Mouse (Mus musculus): ENCODE data around the gene Gpd1l. TPM values are rescaled to one million over a fixed set of nuclear protein-coding genes. Genes with fewer than 3 reads are reported as not detected.

Gene Gpd1l
- polyA plus RNA-seq, 1 experiment from 2014 or later: 13.3 TPM

GRCm38 (mm10) chr9:114887699-114888098, 46.1 kb downstream of the Gpd1l start:
- 87% methylated on average over 3 of the region's 3 CpGs for WGBS (ENCODE audit: insufficient replicate concordance)
- no peak for ATAC-seq (replicated peaks; ENCODE audit: insufficient number of reproducible peaks, low FRiP score, low TSS enrichment)
- H3K27me3 ChIP-seq (ENCODE audit: control insufficient read depth, insufficient read depth, low read length): no peaks in the 10 kb centered on the region
- H3K9me3 ChIP-seq (replicated peaks; ENCODE audit: control insufficient read depth, low read length): no peaks in the 10 kb centered on the region
- H3K4me1 ChIP-seq (ENCODE audit: control insufficient read depth, insufficient read depth, low read length): no peaks in the 10 kb centered on the region
- H3K4me3 ChIP-seq (ENCODE audit: low read depth, low read length): no peak overlapping the region
- no peak overlapping the region for H3K4me2 ChIP-seq
- H3K36me3 ChIP-seq (ENCODE audit: control insufficient read depth, insufficient read depth, low read length): no peaks in the 10 kb centered on the region
- no peak overlapping the region for H3K9ac ChIP-seq (ENCODE audit: low read depth, low read length)
- no peak overlapping the region for H3K27ac ChIP-seq (ENCODE audit: low read depth, low read length)

DNA sequence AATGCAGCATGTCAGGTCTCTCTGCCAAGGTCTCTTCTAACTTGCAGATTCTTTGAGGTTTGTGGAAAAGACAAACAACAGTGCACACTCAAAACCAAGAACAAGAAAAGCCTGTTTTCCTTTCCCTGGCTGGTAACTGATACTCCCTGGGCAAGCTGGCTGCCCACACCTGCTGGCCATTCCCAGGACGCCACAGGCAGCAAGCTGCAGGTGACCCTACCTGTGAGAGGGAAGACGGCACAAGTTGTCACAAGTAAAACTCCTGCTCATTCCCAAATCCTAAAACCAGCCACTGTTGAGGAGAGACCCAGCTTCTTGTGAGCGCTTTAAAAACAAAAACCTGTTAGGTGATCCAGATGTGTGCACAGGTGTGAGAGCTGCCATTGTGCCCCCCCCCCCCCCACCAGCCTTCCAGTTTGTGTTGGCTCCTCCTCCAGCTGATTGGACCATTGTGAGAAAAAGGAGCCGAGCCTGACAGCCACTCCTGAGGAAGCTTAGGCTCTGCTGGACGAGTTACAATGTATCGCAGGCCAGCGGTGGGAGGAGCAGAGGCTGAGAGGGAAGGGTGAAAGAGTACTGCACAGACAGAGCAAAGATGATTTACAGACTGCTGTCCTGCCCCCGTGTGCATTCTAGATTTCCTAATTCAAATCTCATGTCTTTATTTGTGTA, 47.7 kb downstream of the Gpd1l start:
- H3K9me3 ChIP-seq (replicated peaks; ENCODE audit: control insufficient read depth, low read length): no peaks in the 10 kb centered on the region
- H3K27me3 ChIP-seq (ENCODE audit: control insufficient read depth, insufficient read depth, low read length): no peaks in the 10 kb centered on the region
- 27% methylated on average over 8 of the region's 8 CpGs for WGBS (ENCODE audit: insufficient replicate concordance)
- no peak overlapping the region for H3K4me3 ChIP-seq (ENCODE audit: low read depth, low read length)
- H3K4me2 ChIP-seq: no peak overlapping the region
- no peak overlapping the region for H3K27ac ChIP-seq (ENCODE audit: low read depth, low read length)
- H3K4me1 ChIP-seq (ENCODE audit: control insufficient read depth, insufficient read depth, low read length): no peaks in the 10 kb centered on the region
- no peaks in the 10 kb centered on the region for H3K36me3 ChIP-seq (ENCODE audit: control insufficient read depth, insufficient read depth, low read length)
- H3K9ac ChIP-seq (ENCODE audit: low read depth, low read length): no peak overlapping the region
- 0 out of 2 replicates have a peak, but pooled peaks have one; percentile 22 for ATAC-seq (replicated peaks; ENCODE audit: insufficient number of reproducible peaks, low FRiP score, low TSS enrichment)

GRCm38 (mm10) chr9:114885564-114885963, 48.2 kb downstream of the Gpd1l start:
- Histone ChIP-seq H3K36me3 (ENCODE audit: control insufficient read depth, insufficient read depth, low read length) (no peaks in the 10 kb centered on the region), H3K4me2 (no peak overlapping the region), H3K4me1 (ENCODE audit: control insufficient read depth, insufficient read depth, low read length) (no peaks in the 10 kb centered on the region), H3K27me3 (ENCODE audit: control insufficient read depth, insufficient read depth, low read length) (no peaks in the 10 kb centered on the region), H3K9me3 (replicated peaks; ENCODE audit: control insufficient read depth, low read length) (no peaks in the 10 kb centered on the region), H3K27ac (ENCODE audit: low read depth, low read length) (no peak overlapping the region), H3K4me3 (ENCODE audit: low read depth, low read length) (no peak overlapping the region), H3K9ac (ENCODE audit: low read depth, low read length) (no peak overlapping the region)
- WGBS (ENCODE audit: insufficient replicate concordance): 78% methylated on average over 4 of the region's 4 CpGs
- no peak for ATAC-seq (replicated peaks; ENCODE audit: insufficient number of reproducible peaks, low FRiP score, low TSS enrichment)

DNA sequence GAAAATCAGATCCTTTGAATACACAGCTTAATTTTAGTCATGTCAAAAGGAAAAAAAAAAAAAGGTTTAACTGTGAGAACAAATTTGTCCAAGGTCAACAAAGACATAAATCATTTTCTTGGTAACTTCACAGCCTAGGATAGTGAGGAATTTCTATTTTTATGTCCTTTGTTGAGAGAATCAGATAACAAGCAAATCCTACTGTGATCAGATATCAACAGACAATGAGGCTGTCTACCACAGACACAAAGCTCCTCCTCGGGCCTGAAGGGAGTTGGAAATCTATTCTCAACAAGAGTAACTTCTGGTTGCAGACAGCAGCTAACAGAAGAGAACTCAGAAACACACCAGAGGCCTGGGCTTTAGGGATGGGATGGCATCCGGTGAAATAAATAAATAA, 51.8 kb downstream of the Gpd1l start:
- Histone ChIP-seq H3K36me3 (ENCODE audit: control insufficient read depth, insufficient read depth, low read length) (no peaks in the 10 kb centered on the region), H3K27me3 (ENCODE audit: control insufficient read depth, insufficient read depth, low read length) (no peaks in the 10 kb centered on the region), H3K27ac (ENCODE audit: low read depth, low read length) (no peak overlapping the region), H3K9me3 (replicated peaks; ENCODE audit: control insufficient read depth, low read length) (no peaks in the 10 kb centered on the region), H3K4me1 (ENCODE audit: control insufficient read depth, insufficient read depth, low read length) (no peaks in the 10 kb centered on the region), H3K9ac (ENCODE audit: low read depth, low read length) (no peak overlapping the region), H3K4me2 (no peak overlapping the region), H3K4me3 (ENCODE audit: low read depth, low read length) (no peak overlapping the region)
- 77% methylated on average over 2 of the region's 2 CpGs for WGBS (ENCODE audit: insufficient replicate concordance)
- no peak for ATAC-seq (replicated peaks; ENCODE audit: insufficient number of reproducible peaks, low FRiP score, low TSS enrichment)

- Histone ChIP-seq H3K9ac (ENCODE audit: low read depth, low read length) (no peak overlapping the region), H3K4me2 (no peak overlapping the region), H3K9me3 (replicated peaks; ENCODE audit: control insufficient read depth, low read length) (no peaks in the 10 kb centered on the region), H3K36me3 (ENCODE audit: control insufficient read depth, insufficient read depth, low read length) (no peaks in the 10 kb centered on the region), H3K4me1 (ENCODE audit: control insufficient read depth, insufficient read depth, low read length) (no peaks in the 10 kb centered on the region), H3K27ac (ENCODE audit: low read depth, low read length) (no peak overlapping the region), H3K27me3 (ENCODE audit: control insufficient read depth, insufficient read depth, low read length) (peaks cover 3% of the 10 kb centered on the region; the same call in 1 of the 2 replicates), H3K4me3 (ENCODE audit: low read depth, low read length) (no peak overlapping the region)
- WGBS (ENCODE audit: insufficient replicate concordance): 64% methylated on average over 11 of the region's 11 CpGs
- no peak for ATAC-seq (replicated peaks; ENCODE audit: insufficient number of reproducible peaks, low FRiP score, low TSS enrichment)
Measured at GRCm38 (mm10) chr9:114855327-114855726, 78.5 kb downstream of the Gpd1l start.

GRCm38 (mm10) chr9:114854686-114855085, 79.1 kb downstream of the Gpd1l start:
- H3K9ac ChIP-seq (ENCODE audit: low read depth, low read length): no peak overlapping the region
- no peak overlapping the region for H3K27ac ChIP-seq (ENCODE audit: low read depth, low read length)
- H3K36me3 ChIP-seq (ENCODE audit: control insufficient read depth, insufficient read depth, low read length): no peaks in the 10 kb centered on the region
- 69% methylated on average over 9 of the region's 9 CpGs for WGBS (ENCODE audit: insufficient replicate concordance)
- peaks cover 3% of the 10 kb centered on the region; the same call in 1 of the 2 replicates for H3K27me3 ChIP-seq (ENCODE audit: control insufficient read depth, insufficient read depth, low read length)
- H3K4me3 ChIP-seq (ENCODE audit: low read depth, low read length): no peak overlapping the region
- H3K4me2 ChIP-seq: no peak overlapping the region
- H3K9me3 ChIP-seq (replicated peaks; ENCODE audit: control insufficient read depth, low read length): no peaks in the 10 kb centered on the region
- ATAC-seq (replicated peaks; ENCODE audit: insufficient number of reproducible peaks, low FRiP score, low TSS enrichment): no peak
- no peaks in the 10 kb centered on the region for H3K4me1 ChIP-seq (ENCODE audit: control insufficient read depth, insufficient read depth, low read length)

GRCm38 (mm10) chr9:114853336-114853735, 80.5 kb downstream of the Gpd1l start:
- H3K4me1 ChIP-seq (ENCODE audit: control insufficient read depth, insufficient read depth, low read length): no peaks in the 10 kb centered on the region
- no peak overlapping the region for H3K9ac ChIP-seq (ENCODE audit: low read depth, low read length)
- no peaks in the 10 kb centered on the region for H3K9me3 ChIP-seq (replicated peaks; ENCODE audit: control insufficient read depth, low read length)
- no peak for ATAC-seq (replicated peaks; ENCODE audit: insufficient number of reproducible peaks, low FRiP score, low TSS enrichment)
- H3K4me3 ChIP-seq (ENCODE audit: low read depth, low read length): no peak overlapping the region
- H3K36me3 ChIP-seq (ENCODE audit: control insufficient read depth, insufficient read depth, low read length): no peaks in the 10 kb centered on the region
- H3K27me3 ChIP-seq (ENCODE audit: control insufficient read depth, insufficient read depth, low read length): peaks cover 3% of the 10 kb centered on the region; the same call in 1 of the 2 replicates
- 86% methylated on average over 15 of the region's 15 CpGs for WGBS (ENCODE audit: insufficient replicate concordance)
- H3K27ac ChIP-seq (ENCODE audit: low read depth, low read length): no peak overlapping the region
- H3K4me2 ChIP-seq: no peak overlapping the region

DNA sequence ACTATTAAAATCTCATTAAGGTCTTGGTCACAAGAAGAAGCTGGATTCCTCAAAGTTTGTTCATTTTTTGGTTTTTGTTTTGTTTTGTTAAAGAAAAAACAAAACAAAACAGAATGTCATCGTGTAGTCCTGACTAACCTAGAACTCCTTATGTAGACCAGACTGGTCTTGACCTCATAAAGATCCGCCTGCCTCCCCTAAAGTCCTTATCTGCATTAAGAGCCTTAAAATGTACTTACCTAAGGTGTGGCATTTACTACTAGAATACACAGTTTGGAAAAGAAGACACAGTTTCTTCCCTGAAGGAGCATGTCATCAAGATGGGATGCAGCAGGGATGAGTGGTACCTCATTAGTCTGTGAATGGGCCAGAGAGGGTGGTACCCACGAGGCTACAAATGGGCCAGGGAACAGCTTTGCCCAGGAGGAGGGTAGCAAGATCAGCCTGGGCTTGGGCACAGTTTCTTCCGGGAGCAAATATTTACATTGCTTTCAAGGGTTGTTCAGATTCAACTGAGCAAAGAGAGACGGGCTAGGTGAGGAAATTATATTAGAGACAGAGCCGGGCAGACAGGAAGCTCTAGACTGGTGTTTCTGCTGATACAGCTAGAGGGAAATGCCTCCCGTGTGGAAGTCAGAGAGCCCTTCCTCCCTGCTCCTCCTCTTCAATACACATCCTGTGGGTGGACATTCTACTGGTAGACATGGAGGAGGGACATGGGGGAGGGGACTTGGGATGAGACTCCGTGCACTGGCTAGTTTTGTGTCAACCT, 82.2 kb downstream of the Gpd1l start:
- 47% methylated on average over 8 of the region's 8 CpGs for WGBS (ENCODE audit: insufficient replicate concordance)

More for the DNA sequence above, 82.2 kb downstream of the Gpd1l start:
- peaks cover 3% of the 10 kb centered on the region; the same call in 1 of the 2 replicates for H3K27me3 ChIP-seq (ENCODE audit: control insufficient read depth, insufficient read depth, low read length)
- H3K9ac ChIP-seq (ENCODE audit: low read depth, low read length): no peak overlapping the region
- H3K4me3 ChIP-seq (ENCODE audit: low read depth, low read length): no peak overlapping the region
- no peaks in the 10 kb centered on the region for H3K4me1 ChIP-seq (ENCODE audit: control insufficient read depth, insufficient read depth, low read length)
- no peak overlapping the region for H3K27ac ChIP-seq (ENCODE audit: low read depth, low read length)
- no peak for ATAC-seq (replicated peaks; ENCODE audit: insufficient number of reproducible peaks, low FRiP score, low TSS enrichment)
- no peaks in the 10 kb centered on the region for H3K36me3 ChIP-seq (ENCODE audit: control insufficient read depth, insufficient read depth, low read length)
- no peaks in the 10 kb centered on the region for H3K9me3 ChIP-seq (replicated peaks; ENCODE audit: control insufficient read depth, low read length)
- no peak overlapping the region for H3K4me2 ChIP-seq

Data from heart, embryonic 11.5 days (tissue).